Mouse (Mus musculus) stomach, postnatal 0 days (tissue): ENCODE data around the gene Padi6. TPM values are rescaled to one million over a fixed set of nuclear protein-coding genes. Genes with fewer than 3 reads are reported as not detected.

Experiments
- ATAC-seq: fragments of 200-750 bp; cut with Nextera tagmentation; 2 replicates; pipeline ENCODE4 v1.8.0; 2017; ENCODE audit not compliant: low FRiP score, low TSS enrichment
- DNase-seq: peaks from one replicate; pipeline ENCODE4 v3.0.0-alpha.2; 2016; ENCODE audit warnings: low spot score
- H3K27ac ChIP-seq: fragments of 300-500 bp; sonication (generic); replicated peaks from 2 replicates; pipeline ENCODE4 v1.5.1; 2014; ENCODE audit warnings: mild to moderate bottlenecking, control low read depth
- H3K27me3 ChIP-seq: fragments of 300-500 bp; sonication (generic); 2 replicates; pipeline ENCODE4 v1.6.1; 2014; ENCODE audit warnings: low read length; ENCODE audit not compliant: control insufficient read depth, insufficient read depth
- H3K36me3 ChIP-seq: fragments of 300-500 bp; sonication (generic); 2 replicates; pipeline ENCODE4 v1.6.1; 2014; ENCODE audit warnings: low read length, mixed read lengths; ENCODE audit not compliant: control insufficient read depth, insufficient read depth
- H3K4me1 ChIP-seq: fragments of 300-500 bp; sonication (generic); replicated peaks from 2 replicates; pipeline ENCODE4 v1.6.1; 2014; ENCODE audit warnings: antibody characterized with exemption; ENCODE audit not compliant: control insufficient read depth, insufficient read depth
- H3K4me2 ChIP-seq: fragments of 300-500 bp; sonication (generic); replicated peaks from 2 replicates; pipeline ENCODE4 v1.6.1; 2014; ENCODE audit warnings: low read depth, mild to moderate bottlenecking, control low read depth, moderate library complexity
- H3K4me3 ChIP-seq: fragments of 300-500 bp; sonication (generic); 2 replicates; pipeline ENCODE4 v1.5.1; 2014; ENCODE audit warnings: low read depth, low read length, control low read depth
- H3K9ac ChIP-seq: fragments of 300-500 bp; sonication (generic); 2 replicates; pipeline ENCODE4 v1.6.1; 2014; ENCODE audit warnings: mild to moderate bottlenecking, low read length, control low read depth, mixed read lengths
- H3K9me3 ChIP-seq: fragments of 300-500 bp; sonication (generic); 2 replicates; pipeline ENCODE4 v1.6.1; 2016; ENCODE audit warnings: low read length; ENCODE audit not compliant: control insufficient read depth
- CTCF ChIP-seq: IDR thresholded peaks from 2 replicates; pipeline ENCODE4 v1.5.1; 2016; ENCODE audit warnings: antibody characterized with exemption, low read depth, mild to moderate bottlenecking, moderate library complexity
- EP300 ChIP-seq: optimal IDR thresholded peaks from 2 replicates; pipeline ENCODE3; 2016; ENCODE audit warnings: antibody characterized with exemption
- WGBS: fragments of 180-500 bp; shearing (Covaris S2); extraction: QIAGEN DNeasy Blood & Tissue Kit; methylation state at CpG from one replicate; pipeline ENCODE4 v1.1.7; 2014; 5-methylcytosine and 5-hydroxymethylcytosine counted together
- polyA plus RNA-seq: library from polyadenylated mRNA; unstranded; fragments of >200 nt; fragmentation: Nextera tagmentation; extraction: Ambion mirVana; gene quantifications from 2 replicates; pipeline ENCODE4 v1.2.1, GENCODE M21; 2015

The Padi6 gene
- polyA plus RNA-seq, 1 experiment from 2014 or later, result not detected

DNA sequence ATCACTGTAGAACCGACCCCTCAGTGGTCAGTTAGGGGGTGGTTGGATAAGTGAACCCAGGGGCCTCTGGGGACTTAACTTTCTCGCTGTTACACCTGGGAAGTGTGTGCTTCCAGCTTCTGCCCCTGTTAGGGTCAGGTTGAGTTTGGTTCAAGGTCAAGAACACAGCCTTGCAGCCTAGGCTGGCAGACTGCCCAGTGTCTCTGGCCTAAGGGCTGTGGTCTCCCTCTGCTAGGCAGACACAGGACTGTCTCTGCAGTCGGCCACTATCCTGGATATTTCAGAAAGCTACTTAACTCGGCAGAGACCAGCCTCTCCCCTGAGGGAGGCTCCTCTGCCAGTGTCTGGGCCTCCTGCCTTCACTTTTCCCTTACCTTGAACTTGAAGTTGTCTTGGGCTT, 38.3 kb downstream of the Padi6 start:
- no peak for DNase-seq
- H3K36me3 ChIP-seq, result no peaks in the 10 kb centered on the region
- H3K9me3 ChIP-seq, result no peaks in the 10 kb centered on the region
- H3K4me1 ChIP-seq, result peaks cover 4% of the 10 kb centered on the region; the same call in 1 of the 2 replicates
- H3K4me3 ChIP-seq, result no peak overlapping the region
- peak overlapping the region; percentile 31; the same call in 1 of the 2 replicates for H3K9ac ChIP-seq
- no peak for ATAC-seq
- no peaks in the 10 kb centered on the region for H3K27me3 ChIP-seq
- 47% methylated on average over 4 of the region's 4 CpGs for WGBS
- H3K27ac ChIP-seq, result no peak overlapping the region
- peak overlapping the region; percentile 91 for H3K4me2 ChIP-seq
- TF ChIP-seq EP300 (no peak), CTCF (no peak)

DNA sequence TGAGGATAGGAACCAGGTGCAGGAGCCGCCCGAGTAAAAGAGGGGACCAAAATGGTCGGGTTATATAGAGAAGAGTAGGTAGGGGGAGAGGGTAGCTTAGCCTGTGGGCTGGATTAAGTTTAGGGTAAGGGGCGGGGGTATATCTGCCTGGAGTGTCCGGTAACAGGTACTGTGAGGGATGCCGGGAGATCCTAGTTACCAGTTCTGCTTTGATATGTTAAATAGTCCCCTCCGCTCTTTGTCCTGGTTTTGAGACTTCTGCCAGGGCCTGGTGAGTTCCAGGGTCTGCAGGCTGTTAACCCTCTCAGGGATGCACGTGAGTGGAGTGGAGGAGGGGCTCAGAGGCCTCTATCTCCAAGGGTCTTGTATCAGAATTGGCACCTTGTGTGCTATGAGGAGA, 38.8 kb downstream of the Padi6 start:
- Histone ChIP-seq H3K9ac (peak overlapping the region; percentile 88), H3K4me3 (peak overlapping the region; percentile 75; the same call in 1 of the 2 replicates), H3K27me3 (no peaks in the 10 kb centered on the region), H3K36me3 (no peaks in the 10 kb centered on the region), H3K9me3 (no peaks in the 10 kb centered on the region), H3K27ac (no peak overlapping the region), H3K4me2 (peak overlapping the region; percentile 91), H3K4me1 (peaks cover 4% of the 10 kb centered on the region; the same call in 1 of the 2 replicates)
- ATAC-seq (no peak), DNase-seq (no peak)
- no peak for TF ChIP-seq EP300
- TF ChIP-seq CTCF, result no peak
- WGBS, result 14% methylated on average over 8 of the region's 8 CpGs

DNA sequence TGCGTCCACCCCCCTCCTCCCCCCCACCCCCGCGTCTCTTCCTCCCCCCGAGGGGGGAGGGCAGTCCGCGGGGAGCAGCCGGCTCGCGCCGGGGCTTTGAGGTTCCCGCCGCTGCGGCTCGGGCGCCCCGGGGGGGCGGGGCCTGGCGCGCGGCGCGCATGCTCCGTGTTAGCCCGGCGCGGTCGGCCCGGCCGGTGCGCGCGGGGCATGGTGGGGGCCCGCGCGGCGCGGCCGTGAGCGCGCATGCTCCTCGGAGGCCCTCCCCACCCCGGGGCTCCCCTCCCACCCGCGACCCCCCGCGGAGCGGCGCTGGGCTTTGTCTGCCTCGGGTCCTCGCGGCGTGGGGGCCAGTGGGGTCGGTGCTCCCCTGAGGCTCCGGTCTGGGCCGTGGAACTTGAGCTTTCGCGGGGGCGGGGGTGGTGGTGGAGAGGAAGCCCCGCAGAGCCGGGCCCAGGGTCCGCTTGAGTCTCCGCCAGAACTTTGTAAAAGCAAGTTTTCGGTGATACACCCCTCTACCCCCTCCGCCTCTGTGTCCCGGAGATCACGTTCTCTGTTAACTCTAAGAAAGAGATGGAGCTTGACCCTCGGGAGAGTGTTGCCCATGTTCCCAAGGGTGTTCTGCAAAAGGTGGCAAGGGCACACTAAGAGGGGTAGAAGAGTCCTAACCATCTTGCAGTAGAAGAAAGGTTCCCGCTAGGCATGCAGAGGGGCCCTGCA, 39.7 kb downstream of the Padi6 start:
- peak overlapping the region; percentile 91 for H3K4me2 ChIP-seq
- H3K27ac ChIP-seq, result peak overlapping the region; percentile 95
- TF ChIP-seq CTCF, result no peak
- TF ChIP-seq EP300, result no peak
- H3K27me3 ChIP-seq, result no peaks in the 10 kb centered on the region
- DNase-seq, result peak; percentile 88
- H3K4me3 ChIP-seq, result peak overlapping the region; percentile 75
- WGBS, result under 1% methylated on average over 31 of the region's 68 CpGs
- no peaks in the 10 kb centered on the region for H3K9me3 ChIP-seq
- no peaks in the 10 kb centered on the region for H3K36me3 ChIP-seq
- peaks cover 2% of the 10 kb centered on the region; the same call in 1 of the 2 replicates for H3K4me1 ChIP-seq
- H3K9ac ChIP-seq, result peak overlapping the region; percentile 88
- ATAC-seq, result peak; percentile 73

DNA sequence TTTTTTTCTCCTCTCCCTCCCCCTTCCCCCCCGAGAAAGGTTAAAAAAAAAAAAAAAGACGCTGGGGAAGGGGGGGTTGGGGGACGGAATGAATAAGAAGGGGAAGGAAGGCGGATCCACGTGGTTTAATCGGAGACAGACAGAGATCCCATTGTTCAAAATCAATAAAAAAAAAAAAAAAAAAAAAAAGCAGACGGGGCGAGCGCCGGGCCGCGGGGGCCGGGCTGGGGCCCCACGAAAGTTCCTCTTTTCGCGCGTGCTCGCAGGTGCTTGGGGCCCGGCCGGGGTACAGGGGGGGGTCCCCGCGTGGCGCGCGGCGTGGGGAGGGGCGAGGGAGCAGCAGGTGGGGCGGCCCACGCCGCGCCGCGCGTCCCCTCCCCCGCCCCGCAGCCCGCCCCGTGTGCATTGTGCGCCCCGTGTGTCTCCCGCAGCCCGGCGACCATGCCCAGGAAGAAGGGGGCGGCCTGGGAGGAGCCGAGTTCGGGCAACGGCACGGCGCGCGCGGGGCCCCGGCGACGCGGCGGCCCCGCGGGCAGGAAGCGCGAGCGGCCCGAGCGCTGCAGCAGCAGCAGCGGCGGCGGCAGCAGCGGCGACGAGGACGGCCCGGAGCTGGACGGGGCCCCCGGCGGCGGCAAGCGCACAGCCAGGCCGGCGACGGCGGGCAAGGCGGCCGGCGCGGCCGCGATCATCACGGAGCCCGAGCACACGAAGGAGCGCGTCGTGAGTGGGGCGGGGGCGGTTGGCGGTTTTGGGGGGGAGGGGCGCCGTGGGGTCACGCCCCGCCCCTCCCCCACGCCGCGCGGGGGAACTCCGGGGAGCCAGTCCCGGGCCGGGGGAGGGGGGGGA, 40.5 kb downstream of the Padi6 start:
- peak overlapping the region; percentile 95 for H3K27ac ChIP-seq
- peaks cover 2% of the 10 kb centered on the region; the same call in 1 of the 2 replicates for H3K4me1 ChIP-seq
- no peaks in the 10 kb centered on the region for H3K27me3 ChIP-seq
- peak overlapping the region; percentile 91 for H3K4me2 ChIP-seq
- ATAC-seq (peak; percentile 4; the same call in 1 of the 2 replicates), DNase-seq (peak; percentile 56)
- no peak for TF ChIP-seq EP300
- TF ChIP-seq CTCF, result no peak
- peak overlapping the region; percentile 88 for H3K9ac ChIP-seq
- WGBS, result under 1% methylated on average over 49 of the region's 107 CpGs
- H3K36me3 ChIP-seq, result no peaks in the 10 kb centered on the region
- no peaks in the 10 kb centered on the region for H3K9me3 ChIP-seq
- peak overlapping the region; percentile 75 for H3K4me3 ChIP-seq

- Histone ChIP-seq H3K9me3 (no peaks in the 10 kb centered on the region), H3K4me2 (peak overlapping the region; percentile 91), H3K4me1 (peaks cover 2% of the 10 kb centered on the region; the same call in 1 of the 2 replicates), H3K27ac (peak overlapping the region; percentile 95), H3K9ac (peak overlapping the region; percentile 88), H3K4me3 (peak overlapping the region; percentile 75), H3K36me3 (no peaks in the 10 kb centered on the region), H3K27me3 (no peaks in the 10 kb centered on the region)
- DNase-seq (peak; percentile 84), ATAC-seq (peak; percentile 79)
- peak; percentile 24; the same call in 1 of the 2 replicates for TF ChIP-seq CTCF
- TF ChIP-seq EP300, result no peak
- WGBS, result under 1% methylated on average over 52 of the region's 61 CpGs
These were observed 41.3 kb downstream of the Padi6 start for GRCm38 (mm10) chr4:140701049-140701715.
